Mouse (Mus musculus) G1E-ER4 (cell line): ENCODE data around the gene Gpx8. TPM values are rescaled to one million over a fixed set of nuclear protein-coding genes. Genes with fewer than 3 reads are reported as not detected.

Experiments
- GATA1 ChIP-seq: IDR thresholded peaks from one replicate; pipeline ENCODE4 v1.8.0; 2012; ENCODE audit warnings: low read length, inconsistent platforms
- polyA plus RNA-seq: library from polyadenylated mRNA; stranded (reverse); fragments of >175 nt; gene quantifications from 2 replicates; pipeline ENCODE4 v1.2.3, GENCODE M21; 2012

Gene Gpx8
- polyA plus RNA-seq, 1 experiment, result not detected

GRCm38 (mm10) chr13:113034271-113034886 is 11.8 kb downstream of the Gpx8 start:
- no peak for TF ChIP-seq GATA1

GRCm38 (mm10) chr13:113032831-113033230 is 13.4 kb downstream of the Gpx8 start:
- no peak for TF ChIP-seq GATA1

GRCm38 (mm10) chr13:113031792-113032571 is 14.2 kb downstream of the Gpx8 start:
- TF ChIP-seq GATA1, result no peak

- TF ChIP-seq GATA1, result no peak
Observed at GRCm38 (mm10) chr13:113031351-113031750, 14.9 kb downstream of the Gpx8 start.

- TF ChIP-seq GATA1, result no peak
Observed at GRCm38 (mm10) chr13:113023274-113024143, 22.7 kb downstream of the Gpx8 start.

GRCm38 (mm10) chr13:113022467-113022866 is 23.7 kb downstream of the Gpx8 start:
- TF ChIP-seq GATA1, result no peak

GRCm38 (mm10) chr13:113021521-113021920 is 24.7 kb downstream of the Gpx8 start:
- TF ChIP-seq GATA1, result no peak

GRCm38 (mm10) chr13:113012683-113013082 is 33.5 kb downstream of the Gpx8 start:
- TF ChIP-seq GATA1, result no peak

GRCm38 (mm10) chr13:113000576-113001318 is 45.5 kb downstream of the Gpx8 start:
- no peak for TF ChIP-seq GATA1

GRCm38 (mm10) chr13:113000090-113000489 is 46.1 kb downstream of the Gpx8 start:
- no peak for TF ChIP-seq GATA1

GRCm38 (mm10) chr13:112998427-112999201 is 47.6 kb downstream of the Gpx8 start:
- no peak for TF ChIP-seq GATA1

- TF ChIP-seq GATA1, result no peak
Observed at GRCm38 (mm10) chr13:112997369-112997768, 48.8 kb downstream of the Gpx8 start.

- TF ChIP-seq GATA1, result no peak
Observed at GRCm38 (mm10) chr13:112996407-112996806, 49.8 kb downstream of the Gpx8 start.

GRCm38 (mm10) chr13:112994191-112994590 is 52.0 kb downstream of the Gpx8 start:
- no peak for TF ChIP-seq GATA1

- TF ChIP-seq GATA1, result no peak
Observed at GRCm38 (mm10) chr13:112993531-112994152, 52.6 kb downstream of the Gpx8 start, which contains the start of gene Mcidas. Gene Mcidas, plus strand, starts transcription at chr13:112993845.

Other genes starting within 250 kb of the Gpx8 start
- gene Plpp1, start 245.6 kb downstream of the Gpx8 start, polyA plus RNA-seq, result 2.6 and 2.8 TPM in 2 replicates
- gene Mtrex, start 119.0 kb downstream of the Gpx8 start, polyA plus RNA-seq, result 2.1 and 3.0 TPM in 2 replicates
- gene Dhx29, start 119.0 kb downstream of the Gpx8 start, polyA plus RNA-seq, result 10.2 and 12.6 TPM in 2 replicates
- not detected in 2 replicates for gene Ccno, start 58.6 kb downstream of the Gpx8 start, polyA plus RNA-seq
- not detected in 2 replicates for gene Mcidas, start 52.6 kb downstream of the Gpx8 start, polyA plus RNA-seq
- not detected in 2 replicates for gene Cdc20b, start 11.3 kb downstream of the Gpx8 start, polyA plus RNA-seq
- not detected in 2 replicates for gene Gzma, start 54.6 kb upstream of the Gpx8 start, polyA plus RNA-seq
- gene Esm1, start 163.2 kb upstream of the Gpx8 start, polyA plus RNA-seq, result not detected in 2 replicates
- gene Gzmk, start 179.5 kb upstream of the Gpx8 start, polyA plus RNA-seq, result not detected in 2 replicates
- not detected in 2 replicates for gene BC067074, start 246.7 kb upstream of the Gpx8 start, polyA plus RNA-seq